Mouse (Mus musculus) CH12.LX (cell line): ENCODE measurements around the gene 4930556J24Rik. TPM values are rescaled to one million over a fixed set of nuclear protein-coding genes. Genes with fewer than 3 reads are reported as not detected.

Experiments
- DNase-seq: peaks from one replicate; pipeline ENCODE4 v3.0.0-alpha.2; 2013; ENCODE audit errors: extremely low read depth
- H3K27ac ChIP-seq: 2 replicates; pipeline ENCODE4 v1.5.1; 2012; ENCODE audit warnings: low read depth, mild to moderate bottlenecking, control low read depth, moderate library complexity; ENCODE audit not compliant: insufficient read depth
- H3K27me3 ChIP-seq: replicated peaks from 2 replicates; pipeline ENCODE3; 2012; ENCODE audit warnings: inconsistent platforms
- H3K36me3 ChIP-seq, 2 experiments: replicated peaks in 1 of 2; 2 replicates each; pipeline versions ENCODE3 to v1.6.1; 2012; ENCODE audit warnings: inconsistent platforms in 1 of 2, low read length in 1 of 2, mild to moderate bottlenecking in 1 of 2, mixed read lengths in 1 of 2, moderate library complexity in 1 of 2; ENCODE audit not compliant: control insufficient read depth in 1 of 2, insufficient read depth in 1 of 2
- H3K4me1 ChIP-seq, 2 experiments: 2 replicates each; pipeline ENCODE4 v1.6.1; 2012; ENCODE audit warnings: inconsistent platforms in 1 of 2, moderate library complexity in 1 of 2; ENCODE audit not compliant: insufficient read depth in 2 of 2, control insufficient read depth in 1 of 2
- H3K4me2 ChIP-seq: 2 replicates; pipeline ENCODE4 v1.6.1; 2012; ENCODE audit warnings: low read depth, mild to moderate bottlenecking, control low read depth; ENCODE audit not compliant: poor library complexity, insufficient read depth, severe bottlenecking
- H3K4me3 ChIP-seq, 3 experiments: fragments of 150-350 bp in 1 of 3; sonication (generic) in 1 of 3; replicated peaks in 1 of 3; 2 replicates each; pipeline versions ENCODE3 to v1.5.1; 2011 to 2012; ENCODE audit warnings: low read depth in 2 of 3, low read length in 2 of 3, mild to moderate bottlenecking in 2 of 3, moderate library complexity in 2 of 3, control low read depth in 1 of 3, improper control_type of control experiment in 1 of 3, inconsistent platforms in 1 of 3, mixed read lengths in 1 of 3; ENCODE audit not compliant: poor library complexity in 1 of 3
- H3K79me2 ChIP-seq: replicated peaks from 2 replicates; pipeline ENCODE4 v1.6.1; 2012; ENCODE audit warnings: mild to moderate bottlenecking, moderate library complexity; ENCODE audit not compliant: control insufficient read depth, poor library complexity, insufficient read depth, severe bottlenecking; ENCODE audit errors: extremely low read depth
- H3K9ac ChIP-seq: 2 replicates; pipeline ENCODE4 v1.6.1; 2012; ENCODE audit warnings: low read depth, mild to moderate bottlenecking, control low read depth, moderate library complexity; ENCODE audit not compliant: insufficient read depth
- H3K9me3 ChIP-seq: replicated peaks from 2 replicates; pipeline ENCODE3; 2012; ENCODE audit warnings: low read length, inconsistent platforms, mixed read lengths
- BHLHE40 ChIP-seq: IDR thresholded peaks from 2 replicates; pipeline ENCODE4 v1.6.1; 2011; ENCODE audit warnings: mild to moderate bottlenecking, low read depth, low read length, improper control_type of control experiment
- CHD1 ChIP-seq: IDR thresholded peaks from 2 replicates; pipeline ENCODE4 v1.6.1; 2012; ENCODE audit warnings: low read depth, low read length, improper control_type of control experiment, inconsistent platforms
- CTCF ChIP-seq, 2 experiments: IDR thresholded peaks in 1 of 2; conservative IDR thresholded peaks in 1 of 2; 2 replicates each; pipeline ENCODE4 v1.5.1; 2011 to 2012; ENCODE audit warnings: low read depth in 2 of 2, low read length in 2 of 2, improper control_type of control experiment in 1 of 2, inconsistent platforms in 1 of 2, mild to moderate bottlenecking in 1 of 2, moderate library complexity in 1 of 2
- E2F4 ChIP-seq: IDR thresholded peaks from 2 replicates; pipeline ENCODE4 v1.6.1; 2011; ENCODE audit warnings: low read depth, low read length, improper control_type of control experiment; ENCODE audit not compliant: insufficient replicate concordance
- ELF1 ChIP-seq: IDR thresholded peaks from 2 replicates; pipeline ENCODE4 v1.6.1; 2014; ENCODE audit warnings: low read depth, mild to moderate bottlenecking, inconsistent platforms, low read length, improper control_type of control experiment
- EP300 ChIP-seq: IDR thresholded peaks from 2 replicates; pipeline ENCODE4 v1.6.1; 2011; ENCODE audit warnings: low read length, improper control_type of control experiment
- HCFC1 ChIP-seq: IDR thresholded peaks from 2 replicates; pipeline ENCODE4 v1.6.1; 2012; ENCODE audit warnings: low read depth, mild to moderate bottlenecking, inconsistent platforms, low read length, improper control_type of control experiment
- IRF4 ChIP-seq: IDR thresholded peaks from 2 replicates; pipeline ENCODE4 v1.6.1; 2014; ENCODE audit warnings: low read depth, mild to moderate bottlenecking, inconsistent platforms, low read length, improper control_type of control experiment
- JUN ChIP-seq: IDR thresholded peaks from 2 replicates; pipeline ENCODE4 v1.6.1; 2011; ENCODE audit warnings: low read depth, mild to moderate bottlenecking, low read length, improper control_type of control experiment, moderate library complexity; ENCODE audit not compliant: insufficient read depth
- JUND ChIP-seq: conservative IDR thresholded peaks from 2 replicates; pipeline ENCODE4 v1.6.1; 2011; ENCODE audit warnings: low read depth, low read length, improper control_type of control experiment
- MEF2A ChIP-seq: IDR thresholded peaks from 2 replicates; pipeline ENCODE4 v1.6.1; 2014; ENCODE audit warnings: low read depth, mild to moderate bottlenecking, inconsistent platforms, low read length, improper control_type of control experiment, borderline replicate concordance
- NRF1 ChIP-seq: IDR thresholded peaks from 2 replicates; pipeline ENCODE4 v1.6.1; 2014; ENCODE audit warnings: low read depth, mild to moderate bottlenecking, inconsistent platforms, low read length, improper control_type of control experiment, moderate library complexity
- PAX5 ChIP-seq: IDR thresholded peaks from 2 replicates; pipeline ENCODE4 v1.6.1; 2012; ENCODE audit warnings: low read length, inconsistent platforms, mixed read lengths
- POLR2A ChIP-seq: IDR thresholded peaks from 2 replicates; pipeline ENCODE4 v1.6.1; 2011; ENCODE audit warnings: low read depth, mild to moderate bottlenecking, improper control_type of control experiment, low read length
- POLR2AphosphoS2 ChIP-seq: IDR thresholded peaks from 2 replicates; pipeline ENCODE4 v1.6.1; 2011; ENCODE audit warnings: low read depth, low read length, improper control_type of control experiment
- RAD21 ChIP-seq: IDR thresholded peaks from 2 replicates; pipeline ENCODE4 v1.6.1; 2011; ENCODE audit warnings: low read depth, mild to moderate bottlenecking, low read length, improper control_type of control experiment, moderate library complexity
- RCOR1 ChIP-seq: conservative IDR thresholded peaks from 2 replicates; pipeline ENCODE4 v1.6.1; 2012; ENCODE audit warnings: low read depth, mild to moderate bottlenecking, inconsistent platforms, low read length, improper control_type of control experiment
- SIN3A ChIP-seq: IDR thresholded peaks from 2 replicates; pipeline ENCODE4 v1.6.1; 2012; ENCODE audit warnings: low read length, improper control_type of control experiment, inconsistent platforms
- SMC3 ChIP-seq: IDR thresholded peaks from 2 replicates; pipeline ENCODE4 v1.6.1; 2011; ENCODE audit warnings: low read depth, low read length, improper control_type of control experiment
- TBP ChIP-seq: conservative IDR thresholded peaks from 2 replicates; pipeline ENCODE4 v1.6.1; 2011; ENCODE audit warnings: low read depth, low read length, improper control_type of control experiment
- TCF12 ChIP-seq: IDR thresholded peaks from 2 replicates; pipeline ENCODE4 v1.6.1; 2014; ENCODE audit warnings: low read depth, mild to moderate bottlenecking, inconsistent platforms, low read length, improper control_type of control experiment
- UBTF ChIP-seq: IDR thresholded peaks from 2 replicates; pipeline ENCODE4 v1.6.1; 2012; ENCODE audit warnings: low read depth, mild to moderate bottlenecking, inconsistent platforms, low read length, improper control_type of control experiment, moderate library complexity
- USF1 ChIP-seq: IDR thresholded peaks from 2 replicates; pipeline ENCODE4 v1.6.1; 2014; ENCODE audit warnings: low read depth, mild to moderate bottlenecking, inconsistent platforms, low read length, improper control_type of control experiment
- ZKSCAN1 ChIP-seq: IDR thresholded peaks from 2 replicates; pipeline ENCODE4 v1.6.1; 2012; ENCODE audit warnings: low read depth, inconsistent platforms, low read length, improper control_type of control experiment, borderline replicate concordance
- ZMIZ1 ChIP-seq: IDR thresholded peaks from 2 replicates; pipeline ENCODE4 v1.6.1; 2012; ENCODE audit warnings: low read depth, mild to moderate bottlenecking, inconsistent platforms, low read length, improper control_type of control experiment
- ZNF384 ChIP-seq: IDR thresholded peaks from 2 replicates; pipeline ENCODE4 v1.6.1; 2012; ENCODE audit warnings: low read depth, low read length, improper control_type of control experiment, inconsistent platforms
- dilution Hi-C: fragments of 300-500 bp; cut with MboI; formaldehyde crosslinking; loops from 2 replicates; pipeline ENCODE4 v1.14.3; 2020; ENCODE audit warnings: low sequenced_read_pairs; ENCODE audit not compliant: extremely low pct_unique_long_range_greater_than_20kb, extremely low pct_ligation_motif_present
- in situ Hi-C: fragments of 300-500 bp; cut with MboI; formaldehyde crosslinking; loops from 3 replicates; pipeline ENCODE4 v1.14.3; 2019; ENCODE audit warnings: low sequenced_read_pairs, low pct_ligation_motif_present, low pct_unique_long_range_greater_than_20kb, mixed read lengths
- polyA plus RNA-seq: library from polyadenylated mRNA; unstranded; fragments of >175 nt; gene quantifications from 2 replicates; pipeline ENCODE4 v1.2.1, GENCODE M21; 2012; ENCODE audit warnings: low read depth; ENCODE audit not compliant: insufficient read length
- total RNA-seq, 2 experiments: library from RNA; depleted of rRNA; stranded (reverse); fragments of 300-350 nt in 1 of 2; fragments of >200 nt in 1 of 2; gene quantifications; 2 replicates each; pipeline ENCODE4 v1.2.3; 2012 to 2014

4930556J24Rik gene
- total and polyA plus RNA-seq, 3 experiments, result 0.21 to 0.70 TPM; not detected in 1

- dilution Hi-C loops (no loop called here), in situ Hi-C loops (loop anchor here (25.0 kb wide), 1 partner anchor 385 kb away; the partner anchor contains the start of gene Smtn)
- Histone ChIP-seq H3K4me3 (no peak overlapping the region), H3K9me3 (no peaks in the 10 kb centered on the region), H3K4me1 (no peaks in the 10 kb centered on the region), H3K4me2 (no peak overlapping the region), H3K27me3 (peaks cover 60% of the 10 kb centered on the region), H3K36me3 (no peaks in the 10 kb centered on the region), H3K9ac (no peak overlapping the region), H3K27ac (no peak overlapping the region), H3K79me2 (no peaks in the 10 kb centered on the region)
- TF ChIP-seq BHLHE40 (no peak), JUN (no peak), HCFC1 (no peak), MEF2A (no peak), SIN3A (no peak), UBTF (no peak), NRF1 (no peak), CTCF (conservative IDR thresholded peaks at IDR 0.05 in 1 of 2, IDR thresholded peaks at IDR 0.05 in 1 of 2; ENCODE audit: low read depth in 2 of 2, low read length in 2 of 2) (no peak), IRF4 (no peak), ELF1 (no peak), ZNF384 (no peak), CHD1 (no peak)
- no peak for DNase-seq
Measured at GRCm38 (mm10) chr11:3922731-3923130, 53.8 kb downstream of the 4930556J24Rik start.

GRCm38 (mm10) chr11:3922115-3922514, 54.5 kb downstream of the 4930556J24Rik start:
- Histone ChIP-seq H3K4me3 (no peak overlapping the region), H3K27me3 (peaks cover 54% of the 10 kb centered on the region), H3K4me2 (no peak overlapping the region), H3K36me3 (no peaks in the 10 kb centered on the region)
- in situ Hi-C loops, result loop anchor here (25.0 kb wide), 1 partner anchor 385 kb away; the partner anchor contains the start of gene Smtn
- TF ChIP-seq JUND (no peak), ZMIZ1 (no peak), CTCF (conservative IDR thresholded peaks at IDR 0.05 in 1 of 2, IDR thresholded peaks at IDR 0.05 in 1 of 2; ENCODE audit: low read depth in 2 of 2, low read length in 2 of 2) (no peak), SMC3 (no peak), TBP (no peak), TCF12 (no peak), UBTF (no peak), ZKSCAN1 (no peak), ELF1 (no peak), IRF4 (no peak), PAX5 (no peak), POLR2A (no peak), ZNF384 (no peak), RCOR1 (no peak), E2F4 (no peak), RAD21 (no peak), NRF1 (no peak), USF1 (no peak), POLR2AphosphoS2 (no peak), EP300 (no peak)
- TF ChIP-seq, all 38 proteins: peak for 0
- no peaks in the 10 kb centered on the region for H3K9me3 ChIP-seq
- H3K27ac ChIP-seq, result no peak overlapping the region
- DNase-seq, result no peak
- 0 out of 4 replicates have a peak, but pooled peaks cover 0 to under 1% of the 10 kb centered on the region in 2 experiments for H3K4me1 ChIP-seq
- H3K79me2 ChIP-seq, result no peaks in the 10 kb centered on the region
- H3K9ac ChIP-seq, result no peak overlapping the region
- dilution Hi-C loops, result no loop called here
